Mouse (Mus musculus) heart, embryonic 10.5 days (tissue): Measurements from ENCODE around the gene Rgs7. TPM values are rescaled to one million over a fixed set of nuclear protein-coding genes. Genes with fewer than 3 reads are reported as not detected.

Source experiments
- DNase-seq: peaks from one replicate; pipeline ENCODE4 v3.0.0-alpha.2; 2017; ENCODE audit warnings: low spot score
- H3K27ac ChIP-seq: fragments of 300-500 bp; sonication (generic); 2 replicates; pipeline ENCODE4 v1.5.1; 2016; ENCODE audit warnings: mild to moderate bottlenecking
- H3K27me3 ChIP-seq: fragments of 300-500 bp; sonication (generic); 2 replicates; pipeline ENCODE4 v1.6.1; 2016; ENCODE audit warnings: mild to moderate bottlenecking; ENCODE audit not compliant: poor library complexity, insufficient read depth, severe bottlenecking
- H3K36me3 ChIP-seq: fragments of 300-500 bp; sonication (generic); 2 replicates; pipeline ENCODE4 v1.6.1; 2016; ENCODE audit warnings: mild to moderate bottlenecking, moderate library complexity
- H3K4me1 ChIP-seq: fragments of 300-500 bp; sonication (generic); 2 replicates; pipeline ENCODE4 v1.6.1; 2016; ENCODE audit warnings: mild to moderate bottlenecking
- H3K4me3 ChIP-seq: fragments of 300-500 bp; sonication (generic); 2 replicates; pipeline ENCODE4 v1.5.1; 2016; ENCODE audit warnings: mild to moderate bottlenecking, moderate library complexity
- H3K9me3 ChIP-seq: fragments of 300-500 bp; sonication (generic); 2 replicates; pipeline ENCODE4 v1.6.1; 2016; ENCODE audit warnings: mild to moderate bottlenecking, moderate library complexity
- WGBS: fragments of 180-500 bp; shearing (Covaris S2); methylation state at CpG from one replicate; pipeline ENCODE4 v1.1.7; 2016; 5-methylcytosine and 5-hydroxymethylcytosine counted together
- polyA plus RNA-seq: library from polyadenylated mRNA; unstranded; fragments of >200 nt; fragmentation: Nextera tagmentation; extraction: Ambion mirVana; gene quantifications from 2 replicates; pipeline ENCODE4 v1.2.1, GENCODE M21; 2016

The Rgs7 gene
- polyA plus RNA-seq, 1 experiment from 2014 or later: 0.44 TPM

DNA sequence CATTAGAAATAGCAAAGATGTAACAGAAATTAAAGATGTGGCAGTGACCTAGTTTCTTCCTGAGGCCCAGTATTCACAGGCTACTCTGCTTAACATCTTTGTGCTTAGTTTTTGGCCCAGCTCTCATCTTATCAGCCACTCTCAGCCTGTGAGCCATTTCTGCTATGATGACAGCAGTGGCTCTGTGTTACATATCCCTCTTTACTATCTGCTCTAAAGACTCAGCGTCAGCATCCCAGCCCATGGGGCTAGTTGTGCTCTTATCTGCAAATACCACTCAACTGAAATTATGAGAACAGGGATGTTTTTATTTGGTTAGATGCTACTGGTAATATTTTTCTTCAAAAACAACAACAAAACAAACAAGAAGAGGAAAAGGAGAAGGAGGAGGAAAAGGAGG is 410.2 kb downstream of the Rgs7 start:
- H3K27ac ChIP-seq: no peak overlapping the region
- H3K9me3 ChIP-seq: no peaks in the 10 kb centered on the region
- no peaks in the 10 kb centered on the region for H3K36me3 ChIP-seq
- DNase-seq: no peak
- H3K4me3 ChIP-seq: no peak overlapping the region
- H3K27me3 ChIP-seq: no peaks in the 10 kb centered on the region
- 13% methylated on average over 1 of the region's 1 CpGs for WGBS
- H3K4me1 ChIP-seq: no peaks in the 10 kb centered on the region

DNA sequence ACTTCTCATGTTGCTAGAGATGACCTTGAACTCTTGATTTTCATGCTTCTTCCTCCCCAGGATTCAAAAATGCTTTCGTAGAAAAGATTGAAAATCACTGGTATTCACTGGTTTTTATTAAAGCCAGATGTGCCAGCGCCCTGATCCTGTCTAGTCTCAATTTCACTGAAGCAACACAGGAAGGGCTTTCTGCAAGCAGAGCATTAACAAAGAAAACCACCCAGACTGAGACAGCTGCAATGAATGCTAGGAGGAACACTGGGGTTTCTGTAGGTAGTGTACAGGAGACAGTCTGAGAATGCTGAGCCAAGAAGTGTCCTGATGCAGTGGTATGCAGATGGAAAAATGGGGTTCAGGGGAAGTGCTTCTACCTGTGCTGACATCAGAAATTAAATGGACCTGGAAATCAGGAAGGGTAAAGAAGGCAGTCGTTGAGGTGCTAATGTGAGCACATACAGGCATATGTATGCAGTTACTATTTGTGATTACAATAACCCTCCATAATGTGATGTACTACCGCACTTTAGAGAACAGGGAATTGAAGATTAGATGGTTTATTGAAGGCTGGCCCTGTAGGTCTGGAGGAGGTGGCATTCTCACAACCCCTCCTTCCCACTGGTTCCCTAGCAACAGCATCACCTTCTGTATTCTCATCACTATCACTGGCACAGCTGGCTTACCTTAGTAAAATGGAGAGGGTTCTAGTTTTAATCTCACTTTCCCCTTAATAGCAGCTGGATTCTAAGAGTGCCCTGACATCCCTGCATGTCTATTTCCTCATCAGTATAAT is 412.3 kb downstream of the Rgs7 start:
- Histone ChIP-seq H3K36me3 (no peaks in the 10 kb centered on the region), H3K4me3 (no peak overlapping the region), H3K27me3 (no peaks in the 10 kb centered on the region), H3K9me3 (no peaks in the 10 kb centered on the region), H3K27ac (no peak overlapping the region), H3K4me1 (no peaks in the 10 kb centered on the region)
- 72% methylated on average over 4 of the region's 4 CpGs for WGBS
- DNase-seq: no peak

DNA sequence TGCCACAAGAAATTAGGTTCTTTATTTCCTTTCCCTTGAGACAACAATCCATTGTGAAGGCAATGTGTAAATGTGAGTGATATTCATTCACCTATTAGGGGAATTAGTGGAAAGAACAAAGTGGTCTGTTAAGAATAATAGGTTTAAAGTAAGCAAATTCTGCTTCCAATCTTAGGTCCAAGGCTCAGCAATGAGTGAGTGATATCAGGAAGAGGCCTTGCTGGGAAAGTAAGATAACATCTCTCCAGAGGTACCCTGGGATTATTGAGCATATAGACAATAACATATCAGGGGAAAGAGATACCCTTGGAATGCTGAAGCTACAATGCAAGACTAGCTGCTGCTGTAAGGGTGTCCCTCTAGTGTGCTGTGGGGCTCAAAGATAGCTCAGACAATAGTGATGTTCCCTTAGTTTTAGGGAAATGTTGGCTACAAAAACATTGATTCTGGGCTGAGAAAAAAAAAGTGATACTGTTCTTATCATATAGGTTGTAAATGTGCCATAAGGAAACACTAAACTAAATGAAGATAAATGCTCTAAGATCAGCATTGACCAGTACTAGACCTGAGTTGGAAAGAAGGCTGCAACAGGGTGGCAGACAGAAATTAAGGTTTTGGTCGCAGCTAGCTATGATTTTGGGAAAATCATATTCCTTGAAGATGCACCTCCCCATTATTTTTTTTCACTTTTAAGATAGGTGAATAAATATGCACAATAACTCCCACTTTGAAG is 418.6 kb downstream of the Rgs7 start:
- WGBS: 88% methylated on average over 1 of the region's 1 CpGs
- Histone ChIP-seq H3K36me3 (no peaks in the 10 kb centered on the region), H3K4me3 (no peak overlapping the region), H3K9me3 (no peaks in the 10 kb centered on the region), H3K27me3 (no peaks in the 10 kb centered on the region), H3K27ac (no peak overlapping the region), H3K4me1 (no peaks in the 10 kb centered on the region)
- no peak for DNase-seq

DNA sequence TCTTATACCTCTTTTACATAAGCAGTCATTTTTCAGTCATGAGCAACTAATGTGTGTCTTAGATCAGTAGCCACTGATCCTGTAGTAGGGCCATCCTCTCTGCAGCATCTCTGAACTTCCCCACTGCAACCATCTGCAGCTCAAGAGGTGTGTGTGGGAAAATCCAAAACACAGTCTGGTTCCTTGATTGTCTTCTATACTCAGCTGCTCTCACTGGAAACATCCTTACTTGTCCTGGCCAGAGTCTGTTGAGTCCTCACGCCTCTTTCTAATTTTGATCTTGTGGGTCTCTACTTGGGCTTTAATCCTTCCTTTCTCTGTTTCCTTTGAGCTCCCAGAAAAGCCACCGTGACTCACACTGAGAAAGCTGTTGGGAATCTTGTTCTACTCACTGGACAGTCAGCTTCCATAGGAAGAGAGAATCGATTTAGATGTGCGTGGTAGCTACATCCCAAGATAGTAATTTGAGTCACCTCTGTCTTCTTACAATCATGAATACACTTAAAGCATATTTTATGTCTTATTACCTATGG is 422.5 kb downstream of the Rgs7 start:
- Histone ChIP-seq H3K9me3 (no peaks in the 10 kb centered on the region), H3K27ac (no peak overlapping the region), H3K4me1 (no peaks in the 10 kb centered on the region), H3K4me3 (no peak overlapping the region), H3K36me3 (no peaks in the 10 kb centered on the region), H3K27me3 (no peaks in the 10 kb centered on the region)
- no peak for DNase-seq
- WGBS: 82% methylated on average over 4 of the region's 4 CpGs

DNA sequence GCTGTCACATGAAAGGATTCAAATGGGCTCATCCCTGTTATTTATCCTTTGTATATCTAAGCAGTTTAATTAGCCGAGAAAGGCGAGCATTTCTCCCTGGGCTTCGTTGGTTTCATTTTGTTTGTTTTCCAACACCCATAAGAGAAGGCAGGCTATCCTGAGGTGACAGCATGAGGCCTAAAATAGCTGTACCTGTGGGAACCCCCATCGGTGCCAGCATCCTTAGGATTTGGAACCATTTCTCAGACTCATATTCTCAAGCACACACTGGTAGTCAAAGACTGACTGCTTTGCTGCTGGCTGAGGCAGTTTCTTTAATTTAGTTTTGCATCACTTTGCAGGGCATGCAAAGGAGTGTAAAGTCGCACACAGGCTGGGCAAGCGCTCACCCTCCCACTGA is 443.2 kb downstream of the Rgs7 start:
- H3K4me1 ChIP-seq: no peaks in the 10 kb centered on the region
- no peaks in the 10 kb centered on the region for H3K27me3 ChIP-seq
- WGBS: 79% methylated on average over 6 of the region's 6 CpGs
- no peak for DNase-seq
- H3K4me3 ChIP-seq: no peak overlapping the region
- no peak overlapping the region for H3K27ac ChIP-seq
- no peaks in the 10 kb centered on the region for H3K9me3 ChIP-seq
- no peaks in the 10 kb centered on the region for H3K36me3 ChIP-seq

DNA sequence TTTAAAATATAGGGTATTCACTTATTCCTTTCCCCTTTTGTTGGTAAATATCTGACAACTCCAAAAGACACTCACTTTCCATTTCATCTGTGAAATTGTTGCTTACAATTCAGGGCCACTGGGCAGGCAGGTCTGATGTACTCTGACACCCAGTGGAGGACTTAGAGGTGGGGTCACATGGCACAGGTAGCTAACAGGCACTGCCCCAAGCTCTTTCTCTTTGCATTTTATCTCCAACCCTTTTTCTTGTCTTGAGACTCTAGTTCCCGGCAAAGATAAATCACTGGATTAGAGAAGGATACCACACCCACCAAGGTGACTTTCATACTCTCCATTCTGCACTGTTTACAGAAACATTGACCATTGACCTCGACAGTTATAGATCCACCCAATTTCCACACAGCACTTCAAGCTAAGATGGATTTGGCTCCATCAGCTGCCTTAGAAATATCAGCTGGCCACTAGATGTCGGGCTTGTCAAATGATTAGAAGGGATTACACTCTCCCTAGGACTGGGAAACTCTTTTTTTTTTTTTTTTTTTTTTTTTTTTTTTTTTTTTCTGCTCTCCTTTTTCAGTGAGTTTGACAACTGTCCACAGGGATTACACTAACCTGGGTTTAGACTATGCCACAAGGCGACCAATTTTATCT is 451.0 kb downstream of the Rgs7 start:
- DNase-seq: no peak
- Histone ChIP-seq H3K27ac (no peak overlapping the region), H3K36me3 (no peaks in the 10 kb centered on the region), H3K9me3 (no peaks in the 10 kb centered on the region), H3K4me3 (no peak overlapping the region), H3K4me1 (no peaks in the 10 kb centered on the region), H3K27me3 (no peaks in the 10 kb centered on the region)
- 64% methylated on average over 4 of the region's 4 CpGs for WGBS

DNA sequence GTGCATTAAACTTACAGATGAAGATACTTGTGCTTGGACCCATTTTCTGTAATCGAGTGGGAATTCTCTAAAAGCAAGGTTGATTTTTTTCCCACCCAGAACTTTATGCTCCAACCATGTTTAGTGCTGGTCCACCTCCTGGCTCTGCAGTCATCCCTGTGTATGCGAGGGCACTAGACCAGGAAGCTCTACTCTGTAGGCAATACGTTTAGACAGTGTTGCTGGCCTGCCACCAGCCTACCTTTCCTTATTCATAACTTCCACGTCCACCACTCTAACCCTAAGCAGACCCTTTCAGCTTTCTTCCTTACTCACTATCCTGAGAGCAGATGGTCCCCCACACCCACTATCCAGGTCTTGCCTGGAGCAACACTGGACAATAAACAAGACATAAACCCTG is 452.3 kb downstream of the Rgs7 start:
- DNase-seq: no peak
- Histone ChIP-seq H3K9me3 (no peaks in the 10 kb centered on the region), H3K4me3 (no peak overlapping the region), H3K27me3 (no peaks in the 10 kb centered on the region), H3K36me3 (no peaks in the 10 kb centered on the region), H3K27ac (no peak overlapping the region), H3K4me1 (no peaks in the 10 kb centered on the region)
- WGBS: 86% methylated on average over 4 of the region's 4 CpGs

DNA sequence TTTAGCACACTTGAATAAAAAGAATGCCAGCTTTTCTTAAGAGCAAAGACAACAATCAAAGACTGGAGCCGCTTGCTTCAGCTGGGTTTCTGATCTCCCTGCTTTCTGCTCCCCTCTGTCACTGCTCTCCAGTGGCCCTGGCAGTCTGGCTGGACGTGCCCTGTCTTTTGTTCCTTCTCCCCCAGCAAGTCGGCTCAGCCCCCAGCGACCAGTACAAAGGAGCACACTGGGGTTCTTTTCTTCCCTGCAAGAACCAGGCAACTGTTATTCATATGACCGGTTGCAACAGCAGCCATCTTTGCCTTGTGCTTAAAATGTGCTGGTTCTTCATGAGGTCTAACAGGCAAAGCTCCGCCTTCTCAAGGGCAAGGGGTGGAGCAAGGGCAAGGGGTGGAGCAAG is 452.7 kb downstream of the Rgs7 start:
- H3K9me3 ChIP-seq: no peaks in the 10 kb centered on the region
- DNase-seq: no peak
- 59% methylated on average over 6 of the region's 6 CpGs for WGBS
- H3K4me1 ChIP-seq: no peaks in the 10 kb centered on the region
- no peak overlapping the region for H3K4me3 ChIP-seq
- H3K27me3 ChIP-seq: no peaks in the 10 kb centered on the region
- H3K36me3 ChIP-seq: no peaks in the 10 kb centered on the region
- no peak overlapping the region for H3K27ac ChIP-seq

DNA sequence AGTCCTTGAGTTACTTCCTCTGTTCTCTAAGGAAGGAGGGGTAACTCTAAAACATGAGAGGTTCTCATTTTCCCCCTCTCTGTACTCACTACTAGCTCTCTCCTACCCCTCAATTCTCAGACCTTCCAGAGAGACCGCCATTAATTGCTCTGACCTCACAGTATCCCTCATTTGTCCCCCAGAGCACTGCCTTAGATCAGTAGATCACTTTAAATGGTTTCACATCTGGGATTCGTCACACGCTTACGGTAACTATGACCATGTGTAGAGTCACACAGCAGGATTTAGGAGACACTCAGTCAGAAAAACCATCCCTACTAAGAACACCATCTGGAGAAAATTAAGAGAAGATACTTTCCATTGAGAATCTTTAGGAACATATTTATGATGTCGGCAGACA is 456.8 kb downstream of the Rgs7 start:
- Histone ChIP-seq H3K4me3 (no peak overlapping the region), H3K4me1 (no peaks in the 10 kb centered on the region), H3K36me3 (no peaks in the 10 kb centered on the region), H3K27ac (no peak overlapping the region), H3K27me3 (no peaks in the 10 kb centered on the region), H3K9me3 (no peaks in the 10 kb centered on the region)
- no peak for DNase-seq
- WGBS: 69% methylated on average over 5 of the region's 5 CpGs

DNA sequence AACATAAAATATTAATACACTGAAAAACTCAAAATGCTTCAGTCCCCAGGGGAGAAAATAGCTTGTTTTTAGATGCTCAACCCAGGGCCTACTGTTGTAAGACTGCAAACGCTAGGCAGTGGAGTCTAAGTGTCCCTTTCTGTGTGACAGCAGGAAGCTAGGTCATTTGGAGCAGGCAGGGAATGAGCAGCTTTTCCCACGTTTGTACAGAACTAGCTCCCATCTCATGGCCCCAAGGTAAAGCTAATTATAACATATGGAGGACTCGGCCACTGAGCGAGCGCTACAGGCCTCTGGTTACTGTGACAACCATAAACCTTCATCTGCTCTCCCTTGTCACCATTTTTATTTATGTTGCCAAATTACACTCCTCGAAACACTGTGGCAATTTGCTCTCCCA is 460.3 kb downstream of the Rgs7 start:
- Histone ChIP-seq H3K4me3 (no peak overlapping the region), H3K36me3 (no peaks in the 10 kb centered on the region), H3K9me3 (no peaks in the 10 kb centered on the region), H3K4me1 (peaks cover 8% of the 10 kb centered on the region), H3K27me3 (no peaks in the 10 kb centered on the region), H3K27ac (no peak overlapping the region)
- 56% methylated on average over 6 of the region's 6 CpGs for WGBS
- DNase-seq: no peak

DNA sequence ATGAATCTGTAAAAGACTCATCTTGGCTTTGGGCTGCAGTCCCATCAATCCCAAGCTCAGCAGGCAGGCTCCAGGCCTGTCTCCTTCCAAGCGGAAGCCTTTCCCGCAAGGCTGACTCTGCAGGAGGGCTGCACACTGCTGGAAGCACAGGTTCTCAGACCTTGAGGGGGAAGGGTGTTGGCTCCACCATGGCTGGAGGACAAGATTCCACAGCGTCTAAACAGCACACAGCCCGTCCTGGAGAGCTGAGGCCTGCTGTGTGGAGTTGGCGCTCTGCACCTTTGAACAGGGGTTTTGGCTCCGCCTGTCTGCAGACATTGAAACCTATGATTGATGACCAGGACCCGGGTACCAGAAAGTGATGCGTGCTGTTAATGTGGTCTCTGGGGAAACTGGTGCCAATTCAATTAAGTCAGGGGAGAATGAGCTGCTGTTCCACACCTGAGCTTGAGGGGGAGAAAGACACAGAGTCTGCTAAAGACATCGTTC is 463.5 kb downstream of the Rgs7 start:
- Histone ChIP-seq H3K4me1 (peaks cover 8% of the 10 kb centered on the region), H3K27ac (peak overlapping the region; percentile 59), H3K9me3 (no peaks in the 10 kb centered on the region), H3K4me3 (peak overlapping the region; percentile 37; the same call in 1 of the 2 replicates), H3K36me3 (no peaks in the 10 kb centered on the region), H3K27me3 (no peaks in the 10 kb centered on the region)
- DNase-seq: peak; percentile 73
- 11% methylated on average over 9 of the region's 9 CpGs for WGBS

DNA sequence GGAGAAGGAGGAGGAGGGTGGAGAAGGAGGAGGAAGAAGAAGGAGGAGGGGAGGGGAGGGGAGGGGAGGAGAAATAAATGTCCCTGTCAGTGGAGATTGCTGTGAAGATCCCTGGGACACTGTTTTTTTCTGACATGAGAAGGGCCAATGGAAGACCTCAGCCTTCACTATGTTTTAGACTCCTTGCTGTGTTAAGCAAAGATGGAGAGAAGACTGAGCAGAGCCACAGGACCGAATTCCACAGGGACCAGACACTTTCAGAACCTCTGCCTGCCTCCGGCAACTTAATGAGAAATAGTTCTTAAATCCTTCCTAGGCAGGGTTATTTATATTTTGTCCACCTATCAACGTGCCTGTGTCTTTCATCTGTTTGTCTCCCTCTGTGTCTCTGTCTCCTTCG is 464.0 kb downstream of the Rgs7 start:
- Histone ChIP-seq H3K4me1 (peaks cover 8% of the 10 kb centered on the region), H3K27ac (peak overlapping the region; percentile 59), H3K9me3 (no peaks in the 10 kb centered on the region), H3K36me3 (no peaks in the 10 kb centered on the region), H3K27me3 (no peaks in the 10 kb centered on the region), H3K4me3 (no peak overlapping the region)
- WGBS: 22% methylated on average over 4 of the region's 4 CpGs
- no peak for DNase-seq

DNA sequence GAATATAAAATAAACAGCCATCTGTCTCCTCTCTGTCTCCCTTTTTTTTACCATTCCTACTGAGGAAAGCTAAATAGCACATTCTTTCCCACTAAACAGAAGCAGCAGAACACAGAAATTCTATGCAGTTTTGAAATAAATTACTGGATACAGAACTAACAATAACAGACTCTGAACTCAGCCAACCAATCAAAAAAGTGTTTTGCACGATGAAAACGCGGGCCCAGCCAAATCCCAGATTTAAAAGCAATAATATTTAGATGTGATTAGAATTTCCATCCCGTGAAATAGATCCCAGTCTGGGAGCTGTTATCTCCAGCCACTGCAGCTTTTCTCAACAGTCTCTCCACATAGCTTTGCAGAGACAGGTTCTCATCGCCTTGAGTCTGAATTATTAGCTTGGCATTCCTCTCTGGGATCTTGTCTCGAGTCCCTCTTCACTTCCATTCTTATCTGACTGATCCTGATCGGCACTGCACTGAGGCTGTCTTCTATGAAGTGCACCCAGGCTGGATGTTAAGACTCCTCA is 466.5 kb downstream of the Rgs7 start:
- H3K4me1 ChIP-seq: peaks cover 8% of the 10 kb centered on the region
- H3K27ac ChIP-seq: no peak overlapping the region
- H3K36me3 ChIP-seq: no peaks in the 10 kb centered on the region
- H3K27me3 ChIP-seq: no peaks in the 10 kb centered on the region
- H3K9me3 ChIP-seq: no peaks in the 10 kb centered on the region
- DNase-seq: no peak
- WGBS: 48% methylated on average over 7 of the region's 7 CpGs
- no peak overlapping the region for H3K4me3 ChIP-seq
